Mouse (Mus musculus): ENCODE measurements around the gene Gm28308.

Gene Gm28308

GRCm38 (mm10) chr6:52165441-52166370, 47.4 kb downstream of the Gm28308 start:
- no peak for DNase-seq

GRCm38 (mm10) chr6:52164626-52165440, 48.3 kb downstream of the Gm28308 start, which contains the start of gene Hoxa2:
Gene Hoxa2 (minus strand): TSS chr6:52164831.
- DNase-seq, result no peak

- DNase-seq, result no peak
These were observed 49.0 kb downstream of the Gm28308 start for GRCm38 (mm10) chr6:52164051-52164625.

- no peak for DNase-seq
These were observed 49.6 kb downstream of the Gm28308 start for GRCm38 (mm10) chr6:52163366-52164031.

- no peak for DNase-seq
These were observed 50.4 kb downstream of the Gm28308 start for GRCm38 (mm10) chr6:52162611-52163365.

- no peak for DNase-seq
These were observed 51.1 kb downstream of the Gm28308 start for GRCm38 (mm10) chr6:52162093-52162380.

GRCm38 (mm10) chr6:52161336-52162092, 51.6 kb downstream of the Gm28308 start:
- DNase-seq, result no peak

- no peak for DNase-seq
These were observed 52.4 kb downstream of the Gm28308 start for GRCm38 (mm10) chr6:52160511-52161335.

GRCm38 (mm10) chr6:52159979-52160378, 53.2 kb downstream of the Gm28308 start:
- DNase-seq, result no peak

GRCm38 (mm10) chr6:52159164-52159761, 53.9 kb downstream of the Gm28308 start:
- no peak for DNase-seq

GRCm38 (mm10) chr6:52158276-52159051, 54.7 kb downstream of the Gm28308 start, which contains the start of gene Hoxa1:
Gene Hoxa1 (minus strand): TSS chr6:52158317.
- peak; percentile 79 for DNase-seq

- DNase-seq, result no peak
These were observed 55.5 kb downstream of the Gm28308 start for GRCm38 (mm10) chr6:52157466-52158275.

- no peak for DNase-seq
These were observed 56.5 kb downstream of the Gm28308 start for GRCm38 (mm10) chr6:52156551-52157200.

- DNase-seq, result no peak
These were observed 57.7 kb downstream of the Gm28308 start for GRCm38 (mm10) chr6:52155471-52155870.

- DNase-seq, result peak; percentile 27
These were observed 59.1 kb downstream of the Gm28308 start for GRCm38 (mm10) chr6:52154044-52154443.

- no peak for DNase-seq
These were observed 59.9 kb downstream of the Gm28308 start for GRCm38 (mm10) chr6:52153270-52153669.

Measured in retina, postnatal 1 day (tissue).